Comparison of ENCODE assay signal across 13 mouse cellular contexts in the genomic region with DNA sequence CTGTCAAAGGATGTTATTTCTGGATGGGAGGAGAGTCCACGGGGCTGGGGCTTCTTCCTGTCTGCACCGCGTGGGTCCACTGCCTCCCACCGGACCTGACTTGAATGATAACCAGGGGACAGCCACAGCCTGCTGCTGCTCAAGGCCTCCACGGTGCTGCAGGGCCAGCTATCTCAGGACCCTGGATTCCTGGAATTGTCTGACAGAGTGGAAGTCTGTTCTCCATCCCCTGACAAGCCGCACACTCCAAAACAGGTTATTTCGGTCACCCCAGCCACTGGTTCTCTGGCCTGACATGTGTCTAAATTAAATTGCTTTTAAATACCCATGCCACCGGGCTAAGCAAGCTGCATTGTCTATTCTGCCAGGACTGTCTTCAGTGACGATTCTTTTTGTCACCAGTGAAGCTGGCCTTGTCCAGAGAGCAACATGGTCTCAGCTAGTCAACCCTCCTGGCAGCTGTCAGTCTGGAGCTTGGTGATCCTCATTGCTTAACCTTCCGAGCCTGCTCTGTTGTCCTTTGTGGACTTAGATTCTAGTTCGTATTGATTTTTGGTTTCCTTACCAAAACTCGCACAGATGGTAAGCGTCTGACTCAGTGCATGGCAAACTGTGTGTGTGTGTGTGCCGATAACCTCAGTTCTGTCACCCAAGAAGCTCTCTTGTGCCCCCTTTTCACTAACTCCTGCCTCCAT. TPM values are rescaled to one million over a fixed set of nuclear protein-coding genes. Genes with fewer than 3 reads are reported as not detected.
DNase-seq lines count a peak whose midpoint lies in the region; ATAC-seq and TF ChIP-seq lines count a peak whose summit lies in the region.
"Had no signal": no experiment of that assay in that cellular context is flagged by ENCODE, and none has a peak within 500 bp of the region (broad histone marks: within the 10 kb centered on the region; RNA-seq: fewer than 3 reads in every experiment).

No protein-coding gene starts in this region.

- DNase-seq in hindbrain, embryonic 11.5 days (ENCODE audit: low spot score) = peak; percentile 27
- DNase-seq in stomach, postnatal 0 days (ENCODE audit: low spot score) = no peak
- DNase-seq in heart, postnatal 4 days = peak; percentile 68
- DNase-seq in cerebellum, adult 18-20 months = no peak
- DNase-seq: cerebellum, adult 11-12 months; gastrocnemius, adult 2 months; right cerebral cortex, postnatal 14 days; thymus, postnatal 14 days had no signal

- peaks cover 27% of the 10 kb centered on the region for H3K27me3 ChIP-seq in hindbrain, embryonic 11.5 days (ENCODE audit: control insufficient read depth, insufficient read depth, low read length)
- peaks cover 40% of the 10 kb centered on the region for H3K27me3 ChIP-seq in hindbrain, embryonic 12.5 days
- H3K27me3 ChIP-seq in stomach, embryonic 16.5 days (ENCODE audit: control insufficient read depth, insufficient read depth, low read length) = peaks cover 27% of the 10 kb centered on the region
- no peaks in the 10 kb centered on the region for H3K27me3 ChIP-seq in stomach, postnatal 0 days (ENCODE audit: control insufficient read depth, insufficient read depth, low read length)

- no peaks in the 10 kb centered on the region for H3K9me3 ChIP-seq in hindbrain, embryonic 11.5 days (ENCODE audit: control insufficient read depth, low read length)
- no peaks in the 10 kb centered on the region for H3K9me3 ChIP-seq in hindbrain, embryonic 12.5 days (replicated peaks)
- H3K9me3 ChIP-seq in stomach, embryonic 16.5 days (replicated peaks; ENCODE audit: control insufficient read depth, low read length) = no peaks in the 10 kb centered on the region
- no peaks in the 10 kb centered on the region for H3K9me3 ChIP-seq in stomach, postnatal 0 days (ENCODE audit: control insufficient read depth, low read length)
- H3K9me3 ChIP-seq: kidney, embryonic 15.5 days had no signal

- no peaks in the 10 kb centered on the region for H3K36me3 ChIP-seq in hindbrain, embryonic 11.5 days (ENCODE audit: control insufficient read depth, insufficient read depth, low read length)
- H3K36me3 ChIP-seq in hindbrain, embryonic 12.5 days = no peaks in the 10 kb centered on the region
- H3K36me3 ChIP-seq in stomach, embryonic 16.5 days (ENCODE audit: control insufficient read depth, insufficient read depth, low read length) = no peaks in the 10 kb centered on the region
- H3K36me3 ChIP-seq in stomach, postnatal 0 days (ENCODE audit: control insufficient read depth, insufficient read depth, low read length) = no peaks in the 10 kb centered on the region
- H3K36me3 ChIP-seq: kidney, embryonic 15.5 days had no signal

- 0 out of 2 replicates have a peak overlapping the region, but pooled peaks have one; percentile 23 for H3K9ac ChIP-seq in hindbrain, embryonic 11.5 days (ENCODE audit: low read depth, low read length)
- H3K9ac ChIP-seq in hindbrain, embryonic 12.5 days = no peak overlapping the region
- H3K9ac ChIP-seq in stomach, embryonic 16.5 days (ENCODE audit: low read length) = peak overlapping the region; percentile 14; the same call in 1 of the 2 replicates
- H3K9ac ChIP-seq in stomach, postnatal 0 days (ENCODE audit: low read length) = no peak overlapping the region
- H3K9ac ChIP-seq: kidney, embryonic 15.5 days had no signal

- H3K4me2 ChIP-seq in hindbrain, embryonic 11.5 days (replicated peaks; ENCODE audit: low read depth, low read length) = no peak overlapping the region; the same call in 1 of the 2 replicates
- no peak overlapping the region for H3K4me2 ChIP-seq in hindbrain, embryonic 12.5 days (replicated peaks)
- no peak overlapping the region for H3K4me2 ChIP-seq in stomach, embryonic 16.5 days (ENCODE audit: low read depth, low read length)
- H3K4me2 ChIP-seq in stomach, postnatal 0 days (replicated peaks; ENCODE audit: low read depth) = no peak overlapping the region
- H3K4me2 ChIP-seq: kidney, embryonic 15.5 days had no signal

- 48% methylated on average over 14 of the region's 14 CpGs for WGBS in hindbrain, embryonic 11.5 days
- 50% methylated on average over 14 of the region's 14 CpGs for WGBS in hindbrain, embryonic 12.5 days
- WGBS in stomach, embryonic 16.5 days = 51% methylated on average over 14 of the region's 14 CpGs
- WGBS in stomach, postnatal 0 days = 59% methylated on average over 14 of the region's 14 CpGs

- no peak for ATAC-seq in hindbrain, embryonic 11.5 days (ENCODE audit: low FRiP score)
- ATAC-seq in hindbrain, embryonic 12.5 days (ENCODE audit: low FRiP score) = no peak
- no peak for ATAC-seq in stomach, embryonic 16.5 days (ENCODE audit: insufficient read depth, low FRiP score)
- no peak for ATAC-seq in stomach, postnatal 0 days (ENCODE audit: low FRiP score, low TSS enrichment)
- ATAC-seq in frontal cortex, adult (ENCODE audit: low TSS enrichment) = no peak

- H3K4me3 ChIP-seq in hindbrain, embryonic 11.5 days (ENCODE audit: low read depth, low read length) = no peak overlapping the region
- H3K4me3 ChIP-seq in hindbrain, embryonic 12.5 days = no peak overlapping the region
- H3K4me3 ChIP-seq in stomach, embryonic 16.5 days (replicated peaks; ENCODE audit: low read length) = no peak overlapping the region
- H3K4me3 ChIP-seq in stomach, postnatal 0 days (ENCODE audit: low read depth, low read length) = no peak overlapping the region
- H3K4me3 ChIP-seq: gastrocnemius, adult 2 months; kidney, embryonic 15.5 days had no signal

- peaks cover 9% of the 10 kb centered on the region; the same call in 1 of the 2 replicates for H3K4me1 ChIP-seq in hindbrain, embryonic 11.5 days (replicated peaks; ENCODE audit: control insufficient read depth, insufficient read depth, low read length)
- H3K4me1 ChIP-seq in hindbrain, embryonic 12.5 days = peaks cover 26% of the 10 kb centered on the region
- peaks cover 14% of the 10 kb centered on the region for H3K4me1 ChIP-seq in stomach, embryonic 16.5 days (ENCODE audit: control insufficient read depth, insufficient read depth, low read length)
- no peaks in the 10 kb centered on the region for H3K4me1 ChIP-seq in stomach, postnatal 0 days (replicated peaks; ENCODE audit: control insufficient read depth, insufficient read depth)

- H3K27ac ChIP-seq in hindbrain, embryonic 11.5 days (ENCODE audit: low read depth, low read length) = 0 out of 2 replicates have a peak overlapping the region, but pooled peaks have one; percentile 42
- H3K27ac ChIP-seq in hindbrain, embryonic 12.5 days = no peak overlapping the region
- H3K27ac ChIP-seq in stomach, embryonic 16.5 days (ENCODE audit: low read length) = no peak overlapping the region
- no peak overlapping the region for H3K27ac ChIP-seq in stomach, postnatal 0 days (replicated peaks)
- H3K27ac ChIP-seq: gastrocnemius, adult 2 months; kidney, embryonic 15.5 days had no signal

- no peak for TF ChIP-seq CTCF in stomach, postnatal 0 days (IDR thresholded peaks at IDR 0.05; ENCODE audit: low read depth)

- TF ChIP-seq EP300 in stomach, postnatal 0 days (optimal IDR thresholded peaks at IDR 0.05) = no peak

RNA-seq across cellular contexts. Expression of gene Bik, which starts 2.9 kb away (rescaled TPM):
- polyA plus RNA-seq in hindbrain, embryonic 11.5 days (2014; fragmentation: Nextera tagmentation; extraction: Ambion mirVana) = 2.1 and 3.3 TPM in 2 replicates
- polyA plus RNA-seq in hindbrain, embryonic 12.5 days (2016; fragmentation: Nextera tagmentation; extraction: Ambion mirVana) = 2.0 and 2.1 TPM in 2 replicates
- 6.8 and 7.0 TPM in 2 replicates for polyA plus RNA-seq in stomach, embryonic 16.5 days (2015; fragmentation: Nextera tagmentation; extraction: Ambion mirVana)
- polyA plus RNA-seq in stomach, postnatal 0 days (2015; fragmentation: Nextera tagmentation; extraction: Ambion mirVana) = 4.2 and 5.2 TPM in 2 replicates
- 10 to 100 TPM; 22.8 to 28.0 TPM for total RNA-seq in heart, postnatal 4 days (2021)
- total RNA-seq: left cerebral cortex, postnatal 25 days had no signal

RNA-seq across cellular contexts. Expression of gene Ttll1, which starts 13.1 kb away (rescaled TPM):
- 37.0 and 38.9 TPM in 2 replicates for polyA plus RNA-seq in hindbrain, embryonic 11.5 days (2014; fragmentation: Nextera tagmentation; extraction: Ambion mirVana)
- polyA plus RNA-seq in hindbrain, embryonic 12.5 days (2016; fragmentation: Nextera tagmentation; extraction: Ambion mirVana) = 64.1 and 77.2 TPM in 2 replicates
- polyA plus RNA-seq in stomach, embryonic 16.5 days (2015; fragmentation: Nextera tagmentation; extraction: Ambion mirVana) = 20.9 and 21.0 TPM in 2 replicates
- 10.2 and 11.4 TPM in 2 replicates for polyA plus RNA-seq in stomach, postnatal 0 days (2015; fragmentation: Nextera tagmentation; extraction: Ambion mirVana)
- 10 to 100 TPM; 20.7 to 24.3 TPM for total RNA-seq in heart, postnatal 4 days (2021)

RNA-seq across cellular contexts. Expression of gene Tspo, which starts 39.6 kb away (rescaled TPM):
- 27.4 and 32.0 TPM in 2 replicates for polyA plus RNA-seq in hindbrain, embryonic 11.5 days (2014; fragmentation: Nextera tagmentation; extraction: Ambion mirVana)
- polyA plus RNA-seq in hindbrain, embryonic 12.5 days (2016; fragmentation: Nextera tagmentation; extraction: Ambion mirVana) = 19.5 and 21.9 TPM in 2 replicates
- polyA plus RNA-seq in stomach, embryonic 16.5 days (2015; fragmentation: Nextera tagmentation; extraction: Ambion mirVana) = 116 and 132 TPM in 2 replicates
- 277 and 284 TPM in 2 replicates for polyA plus RNA-seq in stomach, postnatal 0 days (2015; fragmentation: Nextera tagmentation; extraction: Ambion mirVana)
- 10 to 100 TPM; 78.3 to 85.3 TPM for total RNA-seq in heart, postnatal 4 days (2021)

RNA-seq across cellular contexts. Expression of gene Mcat, which starts 39.8 kb away (rescaled TPM):
- polyA plus RNA-seq in hindbrain, embryonic 11.5 days (2014; fragmentation: Nextera tagmentation; extraction: Ambion mirVana) = 38.9 and 39.0 TPM in 2 replicates
- 38.9 and 40.7 TPM in 2 replicates for polyA plus RNA-seq in hindbrain, embryonic 12.5 days (2016; fragmentation: Nextera tagmentation; extraction: Ambion mirVana)
- 24.3 and 24.4 TPM in 2 replicates for polyA plus RNA-seq in stomach, embryonic 16.5 days (2015; fragmentation: Nextera tagmentation; extraction: Ambion mirVana)
- polyA plus RNA-seq in stomach, postnatal 0 days (2015; fragmentation: Nextera tagmentation; extraction: Ambion mirVana) = 24.9 and 25.5 TPM in 2 replicates
- 10 to 100 TPM; 33.0 to 34.4 TPM for total RNA-seq in heart, postnatal 4 days (2021)

RNA-seq across cellular contexts. Expression of gene Pacsin2, which starts 59.4 kb away (rescaled TPM):
- polyA plus RNA-seq in hindbrain, embryonic 11.5 days (2014; fragmentation: Nextera tagmentation; extraction: Ambion mirVana) = 40.9 and 43.2 TPM in 2 replicates
- polyA plus RNA-seq in hindbrain, embryonic 12.5 days (2016; fragmentation: Nextera tagmentation; extraction: Ambion mirVana) = 46.9 and 47.7 TPM in 2 replicates
- polyA plus RNA-seq in stomach, embryonic 16.5 days (2015; fragmentation: Nextera tagmentation; extraction: Ambion mirVana) = 64.5 and 67.9 TPM in 2 replicates
- polyA plus RNA-seq in stomach, postnatal 0 days (2015; fragmentation: Nextera tagmentation; extraction: Ambion mirVana) = 42.5 and 46.6 TPM in 2 replicates
- 100 to 1,000 TPM; 136 to 147 TPM for total RNA-seq in heart, postnatal 4 days (2021)

Comparison
In these comparisons a context has a peak if more than half of its experiments do, and no peak if none do; other contexts are left out.
1. H3K9ac ChIP-seq: peak in hindbrain, embryonic 11.5 days (single experiment) and stomach, embryonic 16.5 days (single experiment); none in hindbrain, embryonic 12.5 days (single experiment) and stomach, postnatal 0 days (single experiment).
2. DNase-seq: peak in hindbrain, embryonic 11.5 days (single experiment) and heart, postnatal 4 days (single experiment); none in stomach, postnatal 0 days (single experiment) and cerebellum, adult 18-20 months (0 of 2).